Mouse (Mus musculus) lung, adult 18-20 months (tissue): Measurements from ENCODE around the gene Fggy.

ENCODE experiments used
- DNase-seq, 2 experiments: peaks; one replicate each; pipeline ENCODE4 v3.0.0; 2022; ENCODE audit warnings: mixed read lengths in 2 of 2

Gene Fggy

DNA sequence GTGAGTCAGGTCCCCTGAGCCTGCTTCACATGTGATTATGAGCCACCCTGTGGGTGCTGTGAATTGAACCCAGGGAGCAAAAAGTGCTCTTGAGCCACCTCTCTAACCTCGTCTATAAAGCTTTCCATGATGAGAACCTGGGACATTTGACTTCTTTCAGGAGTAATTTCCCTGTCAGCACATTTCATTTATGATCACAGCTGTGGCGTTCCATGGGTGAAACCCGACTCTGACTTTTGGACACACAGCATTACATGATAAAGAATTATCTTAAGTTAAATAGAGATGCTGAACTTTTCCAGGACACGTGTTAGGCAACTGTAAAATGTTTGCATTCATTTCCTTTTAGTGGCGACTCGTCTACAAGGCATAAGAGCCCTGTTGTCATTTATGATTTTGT is 39.9 kb downstream of the Fggy start:
- DNase-seq: no peak

DNA sequence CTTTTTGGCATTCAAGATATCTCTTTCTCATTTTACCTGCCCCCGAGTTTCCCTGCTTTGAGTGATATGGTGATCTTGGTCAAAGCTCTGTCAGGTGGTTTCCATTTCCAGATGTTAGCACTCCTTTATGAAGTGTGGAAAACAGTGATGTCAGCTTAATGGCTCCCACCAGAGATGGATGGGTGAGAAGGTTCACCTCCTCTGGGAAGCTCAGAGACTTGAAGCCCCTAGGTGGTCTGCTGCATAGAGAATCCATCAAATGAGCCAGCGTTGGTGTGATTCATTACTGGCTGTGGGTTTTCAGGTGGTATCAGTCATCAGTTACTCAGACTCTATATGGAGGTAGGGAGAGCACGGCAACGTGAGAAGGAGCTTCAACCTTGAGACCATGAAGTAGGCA is 44.5 kb downstream of the Fggy start:
- no peak for DNase-seq

DNA sequence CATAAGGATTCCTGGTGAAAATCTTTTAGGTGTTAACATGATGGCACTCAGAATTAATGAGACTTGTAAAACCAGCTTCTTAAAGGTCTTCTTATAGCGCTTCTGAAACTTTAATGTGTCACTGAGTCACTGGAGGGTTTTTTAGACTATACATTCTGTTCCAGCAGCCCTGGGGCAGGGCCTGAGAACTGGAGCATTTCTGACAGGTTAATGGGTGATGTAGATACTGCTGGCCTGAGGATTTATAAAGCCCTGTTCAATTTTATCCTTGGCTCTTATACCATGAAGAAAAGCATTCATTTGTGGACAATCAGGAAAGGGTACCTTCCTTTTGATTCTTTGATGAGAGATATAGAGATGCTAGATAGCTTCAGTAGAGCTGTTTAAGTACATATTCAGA is 45.9 kb downstream of the Fggy start:
- DNase-seq: no peak

- DNase-seq: no peak
Measured at GRCm38 (mm10) chr4:95610663-95611062, 53.4 kb downstream of the Fggy start.

DNA sequence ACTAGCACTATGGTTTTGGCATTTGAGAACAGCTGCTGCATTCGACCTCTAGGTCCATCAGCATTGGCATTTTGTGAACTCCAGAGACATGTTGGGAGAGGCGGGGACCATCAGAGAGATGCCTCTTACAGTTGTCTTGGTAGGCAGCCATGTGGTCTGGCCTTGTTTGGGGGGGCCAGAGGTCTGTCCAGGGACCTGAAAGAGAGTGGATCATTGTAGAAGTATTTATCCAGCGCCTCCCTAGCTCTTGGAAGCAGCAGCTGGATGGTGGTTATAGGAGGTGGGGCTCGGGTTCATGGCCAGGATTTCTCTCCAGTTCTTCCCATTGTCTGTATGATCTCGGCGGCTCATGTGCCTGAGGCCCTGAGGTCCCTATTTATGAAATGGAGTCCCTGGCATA is 54.1 kb downstream of the Fggy start:
- no peak for DNase-seq

DNA sequence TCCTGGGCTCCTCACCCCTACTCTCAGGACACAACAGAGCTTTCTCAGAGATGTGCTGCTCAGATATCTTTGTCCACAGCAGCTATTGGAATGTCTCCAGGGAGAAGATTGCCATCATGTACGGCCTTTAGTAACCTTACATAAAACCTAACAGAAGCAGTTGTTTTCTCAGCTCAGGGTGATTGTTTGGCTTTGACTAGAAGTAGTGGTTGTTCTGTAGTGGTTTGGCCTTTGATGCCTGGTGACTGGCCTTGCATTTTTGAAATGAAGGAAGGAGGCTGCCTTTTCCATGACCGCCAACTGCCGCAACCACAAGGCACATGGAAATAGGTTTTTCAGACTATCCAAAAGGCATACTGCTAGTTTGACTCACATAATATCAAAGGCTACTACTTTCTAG is 63.7 kb downstream of the Fggy start:
- DNase-seq: no peak

DNA sequence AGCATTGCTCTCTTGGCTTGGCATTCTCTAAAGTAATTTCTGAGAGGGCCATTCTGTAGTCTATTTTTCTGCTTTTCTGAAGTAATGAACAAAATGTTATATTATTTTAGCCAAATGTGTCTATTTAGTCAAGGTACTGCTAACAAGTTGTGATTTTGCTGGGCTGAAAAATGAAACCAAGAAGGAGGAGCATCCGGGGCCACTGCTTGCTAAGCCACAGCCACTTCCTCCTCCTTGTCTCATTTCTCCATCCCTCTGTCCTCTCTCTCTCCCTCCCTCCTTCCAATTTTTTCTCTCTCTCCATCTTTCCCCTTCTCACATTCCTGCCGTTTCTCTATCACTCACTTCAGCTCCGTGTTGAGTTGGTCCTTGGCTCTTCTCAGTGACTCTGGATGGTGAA is 67.4 kb downstream of the Fggy start:
- no peak for DNase-seq

DNA sequence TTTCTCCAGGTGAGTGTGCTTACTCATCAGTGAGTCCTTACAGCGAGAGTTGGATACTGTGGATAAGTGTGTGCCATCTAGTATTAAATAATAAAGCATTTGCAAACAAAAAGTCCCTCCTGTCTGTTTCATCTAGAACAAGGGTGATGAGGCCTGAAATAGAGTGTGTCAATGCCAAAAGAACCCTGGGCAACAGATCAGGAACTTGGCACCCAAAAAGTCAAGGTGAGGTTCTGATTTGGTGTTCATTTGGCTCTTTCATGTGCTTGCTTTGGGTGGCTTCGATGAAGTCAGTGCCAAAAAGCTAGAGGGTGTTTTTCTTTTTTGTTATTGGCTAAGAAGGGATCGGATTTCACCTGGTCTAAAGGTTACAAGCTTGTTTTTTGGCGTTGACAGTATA is 68.3 kb downstream of the Fggy start:
- DNase-seq: peak in 1 of 2 experiments; percentile 8

DNA sequence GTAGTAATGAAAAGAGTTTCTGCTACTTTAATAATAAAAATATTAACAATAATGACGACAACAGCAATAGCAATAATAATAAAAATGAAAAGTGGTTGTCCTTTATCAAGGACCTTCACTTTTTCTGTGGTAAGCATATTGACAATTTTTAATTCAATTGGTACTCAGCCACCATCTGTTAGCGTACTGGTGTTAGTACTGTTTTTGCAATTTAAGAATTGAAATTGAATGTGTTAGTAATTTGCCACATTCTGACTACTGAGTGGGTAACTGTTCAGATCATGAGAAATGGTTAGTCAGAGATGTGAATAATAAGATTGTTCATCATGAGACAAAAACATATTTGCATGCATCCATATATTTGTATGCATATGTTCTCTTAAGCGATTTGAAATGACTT is 68.9 kb downstream of the Fggy start:
- no peak for DNase-seq

DNA sequence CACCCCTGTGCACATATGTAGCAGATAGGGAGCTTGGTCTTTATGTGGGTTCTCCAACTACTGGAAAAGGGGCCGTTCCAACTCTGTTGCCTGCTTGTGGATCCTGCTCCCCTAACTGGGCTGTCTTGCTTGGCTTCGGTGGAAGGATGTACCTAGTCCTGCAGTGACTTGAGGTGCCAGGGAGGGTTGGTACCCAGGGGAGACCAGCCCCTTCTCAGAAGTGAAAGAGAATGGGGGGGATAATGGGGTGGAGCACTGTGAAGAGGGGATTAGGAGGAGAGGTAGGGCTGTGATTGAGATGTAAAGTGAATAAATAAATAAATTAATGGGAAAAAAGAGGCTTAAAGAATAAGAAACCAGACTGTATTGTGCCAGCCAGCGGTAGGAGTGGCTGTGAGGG is 77.6 kb downstream of the Fggy start:
- DNase-seq: no peak

DNA sequence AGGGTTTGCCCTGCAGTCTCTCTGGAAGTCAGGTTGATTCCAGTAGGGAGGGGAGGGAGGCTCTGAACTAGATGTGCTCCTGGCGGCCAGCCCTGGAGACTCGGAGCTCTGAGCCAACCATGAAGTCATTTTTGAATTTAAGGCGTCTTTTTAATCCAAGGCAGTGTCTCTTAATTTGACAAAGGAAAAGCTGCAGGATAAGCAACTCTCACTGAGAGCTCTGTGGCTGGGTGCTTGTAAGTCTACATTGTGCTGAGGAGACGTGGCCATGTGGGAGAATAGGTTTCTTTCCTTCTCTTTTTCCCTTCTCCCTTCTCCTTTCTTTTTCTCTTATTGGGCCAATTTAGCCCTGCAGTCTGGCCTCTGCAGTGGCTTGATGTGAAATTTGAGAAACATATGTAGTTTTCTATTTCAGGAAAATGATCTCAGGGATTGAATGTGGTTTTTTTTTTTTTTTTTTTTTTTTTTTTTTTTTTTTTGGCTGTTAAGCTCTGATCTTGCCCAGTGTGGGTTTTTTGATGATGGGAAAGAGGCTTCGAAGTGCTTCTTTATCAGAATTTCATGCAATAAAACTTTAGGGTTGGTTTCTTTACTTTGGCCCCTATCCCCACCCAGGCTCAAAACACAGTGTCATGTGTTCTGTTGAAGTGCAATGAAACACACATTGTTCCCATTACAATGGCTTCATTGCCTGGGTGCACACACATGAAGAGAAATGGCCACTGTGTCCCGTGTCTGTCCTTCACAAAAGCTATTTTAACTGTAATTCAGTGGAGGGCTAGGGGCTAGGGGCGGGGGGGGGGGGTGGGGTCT is 79.8 kb downstream of the Fggy start:
- DNase-seq: peak; percentile 55 to 56

- DNase-seq: no peak
Measured at GRCm38 (mm10) chr4:95638063-95638462, 80.8 kb downstream of the Fggy start.

GRCm38 (mm10) chr4:95640831-95641230 is 83.5 kb downstream of the Fggy start:
- DNase-seq: no peak

GRCm38 (mm10) chr4:95644048-95644447 is 86.7 kb downstream of the Fggy start:
- no peak for DNase-seq

DNA sequence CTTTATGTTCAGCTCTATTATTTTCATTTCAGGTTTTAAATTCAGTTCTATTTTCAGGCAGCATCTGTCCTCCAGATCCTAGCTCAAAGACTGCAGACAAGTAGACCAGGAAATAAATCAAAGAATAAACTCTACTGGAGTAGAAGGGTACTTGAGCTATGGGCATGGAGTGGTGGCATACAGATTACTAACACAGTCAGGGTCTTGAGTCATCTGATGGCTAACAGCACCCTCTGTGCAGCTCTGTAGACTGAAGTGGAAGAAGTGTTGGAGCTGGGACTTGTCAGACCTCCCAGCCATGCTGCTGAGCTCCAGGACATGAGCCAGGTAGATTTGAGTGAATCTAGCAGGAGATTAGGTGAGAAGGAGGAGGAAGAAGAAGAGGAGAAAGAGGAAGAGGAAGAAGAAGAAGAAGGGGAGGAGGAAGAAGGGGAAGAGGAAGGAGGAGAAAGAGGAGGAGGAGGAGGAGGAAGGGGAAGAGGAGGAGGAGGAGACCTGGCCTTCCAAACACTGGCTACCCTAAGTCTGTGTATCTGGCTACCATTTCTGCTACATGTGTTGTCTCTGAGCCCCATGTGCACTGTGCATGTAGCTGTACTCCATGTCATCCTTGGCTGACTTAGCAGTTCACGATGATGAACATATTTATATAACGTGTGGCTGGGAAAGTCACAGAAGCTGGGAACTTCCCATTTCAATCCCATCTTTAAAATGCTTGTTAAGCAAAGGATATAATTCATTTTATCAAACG is 91.7 kb downstream of the Fggy start:
- no peak for DNase-seq

DNA sequence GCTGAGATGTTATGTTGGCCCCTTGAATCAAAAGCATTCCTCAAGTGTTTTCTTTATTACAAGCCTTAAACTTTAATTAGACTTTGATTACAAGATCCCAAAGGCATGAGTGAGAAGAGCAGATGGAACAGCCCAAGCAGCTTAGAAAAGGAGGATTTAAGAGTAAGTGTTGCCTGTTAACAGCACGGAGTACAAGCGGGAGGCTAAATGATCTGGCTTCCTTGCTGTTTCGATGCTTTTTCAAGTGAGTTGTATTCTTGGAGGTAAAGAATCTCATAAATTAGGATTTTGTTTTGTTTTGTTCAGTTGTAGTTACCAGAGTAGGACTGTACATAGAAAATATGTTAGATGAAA is 92.2 kb downstream of the Fggy start:
- no peak for DNase-seq

- DNase-seq: no peak
Measured at GRCm38 (mm10) chr4:95649980-95650379, 92.7 kb downstream of the Fggy start.

DNA sequence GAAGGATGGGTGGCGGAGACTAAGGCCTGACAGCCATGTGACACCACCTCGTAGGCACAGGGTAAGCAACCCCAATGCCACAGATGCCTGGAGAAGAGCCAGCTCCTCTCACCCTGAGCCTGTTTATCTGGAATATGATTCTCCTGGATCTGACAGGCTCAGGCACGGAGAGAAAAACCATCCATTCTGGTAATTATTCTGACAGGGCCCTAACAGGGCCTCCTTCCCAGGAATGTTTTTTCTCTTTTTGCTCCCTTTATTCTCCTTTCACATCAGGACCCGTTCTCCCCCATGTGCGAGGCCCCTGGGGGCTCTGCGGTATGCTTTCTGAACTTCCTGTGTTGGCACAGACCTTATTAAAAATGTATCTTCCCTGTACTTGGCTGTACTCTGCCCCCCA is 94.7 kb downstream of the Fggy start:
- no peak for DNase-seq

DNA sequence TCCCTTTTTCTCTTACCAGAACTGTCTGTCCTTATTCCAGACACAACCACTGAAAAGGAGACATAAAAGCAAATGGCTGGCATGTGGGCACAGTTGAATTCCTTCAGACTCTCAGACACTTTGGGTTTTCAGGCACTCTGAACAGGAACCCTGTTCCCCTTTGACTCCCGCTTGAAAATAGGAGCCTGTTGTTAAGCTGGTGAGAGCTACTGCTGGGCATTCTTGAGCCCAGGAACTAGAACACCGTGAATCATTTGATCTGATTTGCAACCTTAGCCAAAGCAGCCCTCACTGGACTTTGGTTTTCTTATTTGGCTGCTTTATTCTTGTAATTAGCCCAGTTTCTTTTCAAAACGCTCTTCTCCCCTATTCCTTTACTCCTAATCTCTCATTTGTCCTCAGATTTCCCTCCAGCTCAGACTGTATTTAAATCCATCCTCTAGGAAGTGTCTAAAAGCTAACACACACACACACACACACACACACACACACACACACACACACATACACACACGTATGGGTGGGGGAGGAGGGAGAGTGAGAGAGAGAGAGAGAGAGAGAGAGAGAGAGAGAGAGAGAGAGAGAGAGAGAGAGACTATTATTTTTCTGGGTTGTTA is 96.1 kb downstream of the Fggy start:
- DNase-seq: no peak

- no peak for DNase-seq
Measured at GRCm38 (mm10) chr4:95653913-95654301, 96.6 kb downstream of the Fggy start.

DNA sequence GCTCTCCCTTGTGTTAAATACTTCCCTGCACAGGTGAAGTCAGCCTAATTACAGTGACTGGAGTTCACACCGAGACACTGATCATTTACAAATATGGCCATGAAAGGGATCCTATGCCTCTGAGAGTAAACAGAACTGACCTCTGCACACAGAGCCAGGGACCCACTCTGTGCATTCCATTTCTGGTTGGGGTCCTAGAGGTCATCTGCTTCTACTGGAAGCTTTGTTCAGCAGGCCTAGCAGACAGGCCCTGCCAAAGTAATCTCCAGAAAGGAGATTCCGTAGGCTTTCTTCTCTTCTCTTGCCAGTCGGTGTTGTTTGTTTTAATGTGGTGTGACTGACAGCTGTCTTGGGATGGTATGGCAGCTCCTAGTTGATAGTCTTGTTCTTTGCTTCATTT is 101.7 kb downstream of the Fggy start:
- no peak for DNase-seq

GRCm38 (mm10) chr4:95663596-95663995 is 106.3 kb downstream of the Fggy start:
- DNase-seq: no peak

- DNase-seq: no peak
Measured at GRCm38 (mm10) chr4:95664327-95664726, 107.0 kb downstream of the Fggy start.

GRCm38 (mm10) chr4:95666284-95666889 is 109.1 kb downstream of the Fggy start:
- no peak for DNase-seq
